Mouse (Mus musculus) forebrain, postnatal 0 days (tissue): ENCODE measurements around the gene Mapk12. TPM values are rescaled to one million over a fixed set of nuclear protein-coding genes. Genes with fewer than 3 reads are reported as not detected.

ENCODE experiments used
- ATAC-seq: fragments of 200-750 bp; cut with Nextera tagmentation; 2 replicates; pipeline ENCODE4 v1.8.0; 2017; ENCODE audit warnings: mild to moderate bottlenecking, moderate library complexity
- DNase-seq: peaks from one replicate; pipeline ENCODE4 v3.0.0-alpha.2; 2015
- H3K27ac ChIP-seq: fragments of 300-500 bp; sonication (generic); 2 replicates; pipeline ENCODE4 v1.5.1; 2014; ENCODE audit warnings: low read depth, mild to moderate bottlenecking, antibody characterized with exemption, low read length, moderate library complexity, mixed read lengths
- H3K27me3 ChIP-seq: fragments of 300-500 bp; sonication (generic); 2 replicates; pipeline ENCODE4 v1.6.1; 2014; ENCODE audit warnings: mild to moderate bottlenecking, low read length, mixed read lengths; ENCODE audit not compliant: insufficient read depth
- H3K36me3 ChIP-seq: fragments of 300-500 bp; sonication (generic); 2 replicates; pipeline ENCODE4 v1.6.1; 2014; ENCODE audit warnings: mild to moderate bottlenecking, moderate library complexity; ENCODE audit not compliant: insufficient read depth
- H3K4me1 ChIP-seq: fragments of 300-500 bp; sonication (generic); 2 replicates; pipeline ENCODE4 v1.6.1; 2014; ENCODE audit warnings: antibody characterized with exemption; ENCODE audit not compliant: insufficient read depth
- H3K4me2 ChIP-seq: fragments of 300-500 bp; sonication (generic); 2 replicates; pipeline ENCODE4 v1.6.1; 2014; ENCODE audit warnings: low read depth, mild to moderate bottlenecking, moderate library complexity
- H3K4me3 ChIP-seq: fragments of 300-500 bp; sonication (generic); 2 replicates; pipeline ENCODE4 v1.5.1; 2014; ENCODE audit warnings: low read depth, low read length, mixed read lengths
- H3K9ac ChIP-seq: fragments of 300-500 bp; sonication (generic); 2 replicates; pipeline ENCODE4 v1.6.1; 2014; ENCODE audit warnings: mild to moderate bottlenecking
- H3K9me3 ChIP-seq: fragments of 300-500 bp; sonication (generic); 2 replicates; pipeline ENCODE4 v1.6.1; 2016; ENCODE audit warnings: low read length
- CTCF ChIP-seq: sonication (generic); IDR thresholded peaks from 2 replicates; pipeline ENCODE4 v1.5.1; 2016; ENCODE audit warnings: antibody characterized with exemption, control low read depth, low read depth
- WGBS: fragments of 180-500 bp; shearing (Covaris S2); extraction: QIAGEN DNeasy Blood & Tissue Kit; methylation state at CpG from one replicate; pipeline ENCODE4 v1.1.7; 2014; 5-methylcytosine and 5-hydroxymethylcytosine counted together
- polyA plus RNA-seq: library from polyadenylated mRNA; unstranded; fragments of >200 nt; fragmentation: Nextera tagmentation; extraction: Ambion mirVana; gene quantifications from 2 replicates; pipeline ENCODE4 v1.2.1, GENCODE M21; 2015
- total RNA-seq: library from RNA; depleted of rRNA; stranded (reverse); fragments of >200 nt; gene quantifications from 2 replicates; pipeline ENCODE4 v1.2.3, GENCODE M21; 2014

The Mapk12 gene
- total and polyA plus RNA-seq, 2 experiments from 2014 or later = 2.0 to 3.4 TPM

DNA sequence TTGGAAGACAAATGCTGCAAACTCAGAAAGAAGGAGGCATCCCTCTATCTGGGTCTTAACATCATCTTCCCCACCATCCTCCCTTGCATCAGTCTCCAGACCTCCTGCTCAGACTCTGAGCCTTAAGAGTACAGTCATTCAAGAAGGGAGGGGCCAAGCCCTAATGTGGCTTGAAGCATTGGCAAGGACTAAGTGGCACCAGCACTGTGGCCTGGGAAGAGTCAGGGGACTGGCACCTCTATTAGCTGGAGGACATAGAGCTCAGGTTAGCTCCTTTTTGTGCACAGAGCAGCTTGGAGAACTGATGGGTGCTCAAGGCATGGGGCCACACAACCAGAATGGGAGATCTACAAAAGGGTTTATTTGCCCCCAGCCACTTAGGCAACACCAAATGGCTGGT, 10.3 kb downstream of the Mapk12 start:
- Histone ChIP-seq H3K4me3 (no peak overlapping the region), H3K27ac (no peak overlapping the region), H3K4me2 (no peak overlapping the region), H3K9ac (no peak overlapping the region), H3K9me3 (no peaks in the 10 kb centered on the region), H3K4me1 (peaks cover 7% of the 10 kb centered on the region; the same call in 1 of the 2 replicates), H3K36me3 (peaks cover 8% of the 10 kb centered on the region; the same call in 1 of the 2 replicates), H3K27me3 (no peaks in the 10 kb centered on the region)
- no peak for TF ChIP-seq CTCF
- ATAC-seq (no peak), DNase-seq (no peak)

GRCm38 (mm10) chr15:89128382-89129350, 11.8 kb downstream of the Mapk12 start, which contains the start of gene Hdac10:
TSS of gene Hdac10 (minus strand) at chr15:89128700.
- Histone ChIP-seq H3K4me1 (peaks cover 10% of the 10 kb centered on the region), H3K9ac (peak within 1 kb of the TSS; percentile 56), H3K4me2 (peak within 1 kb of the TSS; percentile 84), H3K27me3 (no peaks in the 10 kb centered on the region), H3K27ac (peak within 1 kb of the TSS; percentile 70), H3K4me3 (peak within 1 kb of the TSS; percentile 47), H3K36me3 (peaks cover 13% of the 10 kb centered on the region; the same call in 1 of the 2 replicates), H3K9me3 (no peaks in the 10 kb centered on the region)
- TF ChIP-seq CTCF = peak; percentile 95
- DNase-seq (peak; percentile 87), ATAC-seq (peak; percentile 90)
- 4% methylated on average over 36 of the region's 36 CpGs for WGBS

DNA sequence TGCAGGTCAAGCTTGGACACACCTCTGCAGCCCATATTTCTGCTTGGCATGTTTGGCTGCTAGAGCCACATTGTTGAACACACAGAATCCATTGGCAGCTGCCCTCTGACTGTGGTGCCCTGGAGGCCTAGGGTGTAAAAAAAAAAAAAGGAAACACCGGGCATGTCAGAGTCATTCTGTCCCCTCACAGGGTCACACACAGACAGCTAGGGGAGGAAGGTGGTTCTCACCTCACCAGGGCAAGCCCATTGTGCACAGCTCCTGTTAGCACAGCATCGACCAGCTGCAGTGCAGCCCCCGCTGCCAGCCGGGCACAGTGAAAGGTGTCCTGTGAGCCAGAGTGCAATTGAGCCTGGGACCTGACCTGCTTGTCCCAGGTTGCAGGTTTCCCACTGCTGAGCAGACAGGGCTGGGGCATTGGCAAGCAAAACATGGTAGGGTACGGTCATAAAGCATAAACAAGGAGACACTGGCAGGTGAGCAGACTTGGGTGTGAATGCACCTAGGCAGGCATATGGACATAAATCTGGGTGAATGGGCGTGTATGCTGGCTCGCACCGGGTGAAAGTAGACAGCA, 13.1 kb downstream of the Mapk12 start:
- no peaks in the 10 kb centered on the region for H3K27me3 ChIP-seq
- H3K36me3 ChIP-seq = peaks cover 13% of the 10 kb centered on the region; the same call in 1 of the 2 replicates
- 82% methylated on average over 8 of the region's 8 CpGs for WGBS
- H3K4me2 ChIP-seq = peak overlapping the region; percentile 84
- DNase-seq (no peak), ATAC-seq (no peak)
- no peaks in the 10 kb centered on the region for H3K9me3 ChIP-seq
- H3K4me1 ChIP-seq = peaks cover 13% of the 10 kb centered on the region
- H3K9ac ChIP-seq = peak overlapping the region; percentile 56
- peak overlapping the region; percentile 47 for H3K4me3 ChIP-seq
- no peak for TF ChIP-seq CTCF
- peak overlapping the region; percentile 70; the same call in 1 of the 2 replicates for H3K27ac ChIP-seq

DNA sequence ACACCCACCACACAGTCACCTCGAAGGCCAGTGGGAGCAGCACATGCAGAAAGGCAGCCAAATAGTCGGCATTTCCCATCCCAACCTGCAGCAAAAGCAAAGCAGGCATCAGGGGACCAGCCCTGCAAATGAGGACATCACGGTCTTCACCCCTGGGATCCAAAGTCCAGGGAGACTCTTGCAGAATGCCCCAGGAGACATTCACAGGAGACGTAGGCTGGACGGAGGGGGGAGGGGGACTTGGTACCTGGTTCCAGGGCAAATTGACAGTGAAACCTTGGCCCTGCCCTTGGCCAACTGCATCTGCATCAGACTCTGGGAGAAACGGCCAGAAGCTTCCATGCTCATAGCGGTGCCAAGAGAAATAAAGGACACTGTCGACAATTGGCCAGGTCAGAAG, 13.9 kb downstream of the Mapk12 start:
- DNase-seq (no peak), ATAC-seq (no peak)
- WGBS = 89% methylated on average over 8 of the region's 8 CpGs
- Histone ChIP-seq H3K4me1 (peaks cover 21% of the 10 kb centered on the region), H3K27ac (no peak overlapping the region), H3K9ac (no peak overlapping the region), H3K4me3 (no peak overlapping the region), H3K36me3 (0 out of 2 replicates have a peak, but pooled peaks cover 9% of the 10 kb centered on the region), H3K4me2 (no peak overlapping the region), H3K27me3 (no peaks in the 10 kb centered on the region), H3K9me3 (no peaks in the 10 kb centered on the region)
- TF ChIP-seq CTCF = no peak

GRCm38 (mm10) chr15:89125351-89125750, 15.2 kb downstream of the Mapk12 start:
- Histone ChIP-seq H3K27ac (no peak overlapping the region), H3K4me1 (peaks cover 26% of the 10 kb centered on the region), H3K4me3 (no peak overlapping the region), H3K9ac (no peak overlapping the region), H3K4me2 (no peak overlapping the region), H3K36me3 (peaks cover 9% of the 10 kb centered on the region; the same call in 1 of the 2 replicates), H3K9me3 (no peaks in the 10 kb centered on the region), H3K27me3 (no peaks in the 10 kb centered on the region)
- TF ChIP-seq CTCF = no peak
- no peak for DNase-seq
- no peak for ATAC-seq
- WGBS = 96% methylated on average over 9 of the region's 9 CpGs

DNA sequence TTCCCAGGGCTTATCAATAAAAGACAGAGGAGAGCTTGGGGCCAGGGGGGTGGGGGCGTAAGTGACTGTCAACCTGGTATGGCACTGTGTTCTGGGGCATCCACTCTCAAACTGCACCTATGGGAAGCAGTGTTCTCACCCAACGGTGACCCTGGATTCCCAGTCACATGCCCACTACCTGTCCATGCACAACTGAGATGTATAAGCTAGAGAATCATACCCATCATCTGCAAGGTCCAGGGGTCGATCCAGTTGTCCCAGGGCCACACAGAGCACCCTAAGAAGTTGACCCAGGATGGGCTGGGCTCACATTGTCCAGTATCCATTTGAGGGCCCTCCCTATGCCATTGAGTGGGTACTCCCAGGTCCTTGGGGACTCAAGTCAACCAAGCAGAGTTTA, 16.2 kb downstream of the Mapk12 start:
- H3K27ac ChIP-seq = no peak overlapping the region

DNA sequence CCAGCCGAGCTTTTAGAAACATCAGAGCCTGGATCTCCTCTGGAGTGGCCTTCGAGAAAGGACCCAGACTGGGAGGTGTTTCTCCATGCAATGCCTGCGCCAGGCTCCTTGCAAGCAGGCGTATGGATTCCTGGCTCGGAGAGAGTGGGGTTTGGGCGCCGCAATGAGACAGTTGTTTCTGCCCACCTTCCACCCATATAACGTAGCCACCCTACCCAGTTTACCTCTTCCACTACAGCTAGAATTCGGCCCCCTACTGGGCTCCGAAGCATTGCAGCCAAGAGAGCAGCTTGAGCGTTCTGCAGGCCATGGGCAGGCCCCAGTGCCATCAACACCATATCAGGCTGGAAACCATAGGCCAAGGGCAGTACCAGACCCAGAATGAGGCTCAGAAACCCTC, 16.9 kb downstream of the Mapk12 start:
- H3K4me3 ChIP-seq = peak overlapping the region; percentile 73
- H3K9ac ChIP-seq = peak overlapping the region; percentile 73
- H3K4me1 ChIP-seq = peaks cover 26% of the 10 kb centered on the region
- peak; percentile 12; the same call in 1 of the 2 replicates for ATAC-seq
- H3K4me2 ChIP-seq = peak overlapping the region; percentile 98
- peak; percentile 59 for TF ChIP-seq CTCF
- no peaks in the 10 kb centered on the region for H3K9me3 ChIP-seq
- 32% methylated on average over 11 of the region's 11 CpGs for WGBS
- H3K27me3 ChIP-seq = no peaks in the 10 kb centered on the region
- H3K27ac ChIP-seq = peak overlapping the region; percentile 82
- peaks cover 9% of the 10 kb centered on the region; the same call in 1 of the 2 replicates for H3K36me3 ChIP-seq
- DNase-seq = peak; percentile 56

More for the DNA sequence above, 16.2 kb downstream of the Mapk12 start:
- no peaks in the 10 kb centered on the region for H3K9me3 ChIP-seq
- H3K4me3 ChIP-seq = no peak overlapping the region
- ATAC-seq (no peak), DNase-seq (no peak)
- H3K4me1 ChIP-seq = peaks cover 26% of the 10 kb centered on the region
- no peak overlapping the region for H3K4me2 ChIP-seq
- TF ChIP-seq CTCF = no peak
- no peak overlapping the region for H3K9ac ChIP-seq
- 94% methylated on average over 3 of the region's 3 CpGs for WGBS
- H3K36me3 ChIP-seq = peaks cover 9% of the 10 kb centered on the region; the same call in 1 of the 2 replicates
- H3K27me3 ChIP-seq = no peaks in the 10 kb centered on the region
